Mouse (Mus musculus) neural tube, embryonic 11.5 days (tissue): Measurements from ENCODE around the gene Abhd10. TPM values are rescaled to one million over a fixed set of nuclear protein-coding genes. Genes with fewer than 3 reads are reported as not detected.

Experiments used
- polyA plus RNA-seq: library from polyadenylated mRNA; unstranded; fragments of >200 nt; fragmentation: Nextera tagmentation; extraction: Ambion mirVana; gene quantifications from 2 replicates; pipeline ENCODE4 v1.2.1, GENCODE M21; 2014

Gene Abhd10
- polyA plus RNA-seq, 1 experiment from 2014 or later: 43.2 TPM

Other genes with a start within 250 kb of the Abhd10 start
- gene Gm609, start 250.0 kb downstream of the Abhd10 start, polyA plus RNA-seq: not detected in 2 replicates
- gene Gm17783, start 210.9 kb downstream of the Abhd10 start, polyA plus RNA-seq: not detected in 2 replicates
- gene Slc9c1, start 207.6 kb downstream of the Abhd10 start, polyA plus RNA-seq: not detected in 2 replicates
- 0.12 and 0.24 TPM in 2 replicates for gene Gcsam, start 132.6 kb downstream of the Abhd10 start, polyA plus RNA-seq
- gene BC016579, start 88.9 kb downstream of the Abhd10 start, polyA plus RNA-seq: 0.28 TPM in 1 of 2 replicates, not detected in the other
- gene Tmprss7, start 49.3 kb downstream of the Abhd10 start, polyA plus RNA-seq: 0.41 and 0.58 TPM in 2 replicates
- 433 and 470 TPM in 2 replicates for gene Tagln3, start 18.3 kb downstream of the Abhd10 start, polyA plus RNA-seq
- gene Phldb2, start 210.6 kb upstream of the Abhd10 start, polyA plus RNA-seq: 31.4 and 32.6 TPM in 2 replicates